Mouse (Mus musculus) forebrain, embryonic 12.5 days (tissue): ENCODE data around the gene Poc1a. TPM values are rescaled to one million over a fixed set of nuclear protein-coding genes. Genes with fewer than 3 reads are reported as not detected.

Source experiments
- ATAC-seq: fragments of 200-750 bp; cut with Nextera tagmentation; 2 replicates; pipeline ENCODE4 v1.8.0; 2017; ENCODE audit warnings: moderate TSS enrichment; ENCODE audit not compliant: low FRiP score
- H3K27ac ChIP-seq: fragments of 300-500 bp; sonication (generic); 2 replicates; pipeline ENCODE4 v1.5.1; 2016; ENCODE audit warnings: mild to moderate bottlenecking
- H3K27me3 ChIP-seq: fragments of 300-500 bp; sonication (generic); 2 replicates; pipeline ENCODE4 v1.6.1; 2016; ENCODE audit warnings: mild to moderate bottlenecking
- H3K36me3 ChIP-seq: fragments of 300-500 bp; sonication (generic); replicated peaks from 2 replicates; pipeline ENCODE4 v1.6.1; 2016; ENCODE audit warnings: mild to moderate bottlenecking
- H3K4me1 ChIP-seq: fragments of 300-500 bp; sonication (generic); 2 replicates; pipeline ENCODE4 v1.6.1; 2016
- H3K4me2 ChIP-seq: fragments of 300-500 bp; sonication (generic); 2 replicates; pipeline ENCODE4 v1.6.1; 2016; ENCODE audit warnings: mild to moderate bottlenecking, moderate library complexity
- H3K4me3 ChIP-seq: fragments of 300-500 bp; sonication (generic); replicated peaks from 2 replicates; pipeline ENCODE4 v1.5.1; 2016; ENCODE audit warnings: mild to moderate bottlenecking
- H3K9ac ChIP-seq: fragments of 300-500 bp; sonication (generic); 2 replicates; pipeline ENCODE4 v1.6.1; 2016; ENCODE audit warnings: mild to moderate bottlenecking
- H3K9me3 ChIP-seq: fragments of 300-500 bp; sonication (generic); 2 replicates; pipeline ENCODE4 v1.6.1; 2016
- WGBS: fragments of 180-500 bp; shearing (Covaris S2); methylation state at CpG from one replicate; pipeline ENCODE4 v1.1.7; 2016; 5-methylcytosine and 5-hydroxymethylcytosine counted together
- polyA plus RNA-seq: library from polyadenylated mRNA; unstranded; fragments of >200 nt; fragmentation: Nextera tagmentation; extraction: Ambion mirVana; gene quantifications from 2 replicates; pipeline ENCODE4 v1.2.1, GENCODE M21; 2016

Gene Poc1a
- polyA plus RNA-seq, 1 experiment from 2014 or later, result 23.8 TPM

DNA sequence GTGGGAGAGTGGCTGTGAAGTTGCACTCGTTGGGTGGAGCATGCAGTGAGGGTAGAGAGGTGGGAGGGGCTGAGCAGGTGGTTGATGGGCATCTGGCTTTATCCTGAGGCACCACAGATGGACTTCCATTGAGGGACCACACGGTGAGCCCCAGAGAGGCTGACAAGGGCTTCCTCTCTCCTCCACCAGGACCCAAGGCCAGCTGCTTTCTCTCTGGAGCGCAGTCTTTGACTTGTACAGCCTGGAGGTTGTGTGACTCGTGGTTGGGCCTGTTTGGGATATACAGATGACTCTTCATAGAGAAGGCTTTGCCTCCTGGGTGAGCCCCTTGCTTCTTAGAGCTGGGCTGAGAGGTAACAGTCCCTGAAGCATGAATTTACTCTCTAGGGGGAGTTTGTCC is 12.4 kb upstream of the Poc1a start:
- no peak overlapping the region for H3K9ac ChIP-seq
- no peaks in the 10 kb centered on the region for H3K36me3 ChIP-seq
- H3K27ac ChIP-seq, result no peak overlapping the region
- H3K9me3 ChIP-seq, result no peaks in the 10 kb centered on the region
- no peak overlapping the region for H3K4me2 ChIP-seq
- no peaks in the 10 kb centered on the region for H3K27me3 ChIP-seq
- ATAC-seq, result no peak
- no peak overlapping the region for H3K4me3 ChIP-seq
- H3K4me1 ChIP-seq, result peaks cover 21% of the 10 kb centered on the region
- 53% methylated on average over 4 of the region's 4 CpGs for WGBS

GRCm38 (mm10) chr9:106269076-106269788 is 11.6 kb upstream of the Poc1a start:
- no peak overlapping the region for H3K4me3 ChIP-seq
- H3K9me3 ChIP-seq, result no peaks in the 10 kb centered on the region
- peaks cover 21% of the 10 kb centered on the region for H3K4me1 ChIP-seq
- peak overlapping the region; percentile 42; the same call in 1 of the 2 replicates for H3K27ac ChIP-seq
- H3K36me3 ChIP-seq, result no peaks in the 10 kb centered on the region
- peak overlapping the region; percentile 36; the same call in 1 of the 2 replicates for H3K9ac ChIP-seq
- no peaks in the 10 kb centered on the region for H3K27me3 ChIP-seq
- no peak overlapping the region for H3K4me2 ChIP-seq
- 68% methylated on average over 9 of the region's 9 CpGs for WGBS
- ATAC-seq, result no peak

GRCm38 (mm10) chr9:106269879-106270278 is 11.0 kb upstream of the Poc1a start:
- Histone ChIP-seq H3K27ac (peak overlapping the region; percentile 42; the same call in 1 of the 2 replicates), H3K9ac (peak overlapping the region; percentile 36; the same call in 1 of the 2 replicates)

DNA sequence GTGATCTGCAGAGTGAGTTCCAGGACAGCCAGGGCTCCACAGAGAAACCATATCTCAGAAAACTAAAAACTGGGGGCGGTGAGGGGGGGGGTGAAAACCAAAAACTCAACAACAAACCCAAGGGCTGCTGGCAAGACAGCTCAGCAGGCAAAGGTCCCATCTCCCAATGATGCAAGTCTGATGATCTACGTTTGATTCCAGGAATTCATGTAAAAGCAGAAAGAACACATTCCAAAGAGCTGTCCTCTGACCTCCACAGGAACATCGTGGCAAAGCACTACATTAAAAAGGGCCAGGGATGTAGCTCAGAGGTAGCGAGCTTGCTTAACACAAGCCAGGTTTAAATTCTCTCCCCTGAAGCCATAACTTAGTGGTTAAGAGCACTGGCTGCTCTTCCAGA is 10.2 kb upstream of the Poc1a start:
- Histone ChIP-seq H3K9ac (no peak overlapping the region), H3K4me2 (no peak overlapping the region), H3K9me3 (no peaks in the 10 kb centered on the region), H3K4me1 (peaks cover 21% of the 10 kb centered on the region), H3K36me3 (no peaks in the 10 kb centered on the region), H3K4me3 (no peak overlapping the region), H3K27me3 (no peaks in the 10 kb centered on the region), H3K27ac (no peak overlapping the region)
- ATAC-seq, result no peak
- WGBS, result 85% methylated on average over 4 of the region's 4 CpGs

More at GRCm38 (mm10) chr9:106269879-106270278, 11.0 kb upstream of the Poc1a start:
- H3K36me3 ChIP-seq, result no peaks in the 10 kb centered on the region
- WGBS, result 31% methylated on average over 2 of the region's 2 CpGs
- ATAC-seq, result 0 out of 2 replicates have a peak, but pooled peaks have one; percentile 55
- no peaks in the 10 kb centered on the region for H3K27me3 ChIP-seq
- no peaks in the 10 kb centered on the region for H3K9me3 ChIP-seq
- H3K4me2 ChIP-seq, result no peak overlapping the region
- H3K4me1 ChIP-seq, result peaks cover 21% of the 10 kb centered on the region
- no peak overlapping the region for H3K4me3 ChIP-seq

GRCm38 (mm10) chr9:106272288-106272687 is 8.6 kb upstream of the Poc1a start:
- no peak for ATAC-seq
- peaks cover 21% of the 10 kb centered on the region for H3K4me1 ChIP-seq
- no peak overlapping the region for H3K4me2 ChIP-seq
- 97% methylated on average over 1 of the region's 1 CpGs for WGBS
- no peak overlapping the region for H3K4me3 ChIP-seq
- no peak overlapping the region for H3K27ac ChIP-seq
- no peak overlapping the region for H3K9ac ChIP-seq
- H3K9me3 ChIP-seq, result no peaks in the 10 kb centered on the region
- no peaks in the 10 kb centered on the region for H3K27me3 ChIP-seq
- H3K36me3 ChIP-seq, result no peaks in the 10 kb centered on the region

DNA sequence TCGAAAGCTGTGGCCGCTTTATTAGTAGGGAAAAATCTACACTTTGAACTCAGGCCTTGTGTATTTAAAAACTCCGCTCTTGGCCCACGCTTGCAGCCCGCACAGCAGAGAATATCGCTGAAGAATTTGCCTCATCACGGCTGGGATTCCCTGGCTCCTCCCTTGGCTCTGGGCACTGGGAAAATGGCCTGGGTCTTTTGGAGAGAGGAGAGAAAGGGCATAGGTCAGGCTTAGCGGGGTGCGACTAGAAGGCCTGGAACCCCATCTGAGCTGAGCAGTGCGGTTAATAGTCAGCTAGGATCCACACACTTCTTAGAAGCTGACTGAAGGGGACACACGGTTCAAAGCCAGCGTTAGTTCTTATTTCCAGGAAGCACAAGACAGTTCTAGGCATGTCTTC is 7.6 kb upstream of the Poc1a start:
- H3K4me3 ChIP-seq, result no peak overlapping the region
- H3K36me3 ChIP-seq, result no peaks in the 10 kb centered on the region
- H3K9ac ChIP-seq, result no peak overlapping the region
- H3K9me3 ChIP-seq, result no peaks in the 10 kb centered on the region
- H3K4me2 ChIP-seq, result no peak overlapping the region
- no peaks in the 10 kb centered on the region for H3K27me3 ChIP-seq
- WGBS, result 88% methylated on average over 12 of the region's 12 CpGs
- H3K27ac ChIP-seq, result no peak overlapping the region
- ATAC-seq, result no peak
- peaks cover 21% of the 10 kb centered on the region for H3K4me1 ChIP-seq

- 71% methylated on average over 4 of the region's 4 CpGs for WGBS
- Histone ChIP-seq H3K27me3 (no peaks in the 10 kb centered on the region), H3K4me2 (no peak overlapping the region), H3K4me1 (peaks cover 16% of the 10 kb centered on the region), H3K4me3 (no peak overlapping the region), H3K9ac (no peak overlapping the region), H3K27ac (no peak overlapping the region), H3K9me3 (no peaks in the 10 kb centered on the region), H3K36me3 (no peaks in the 10 kb centered on the region)
- no peak for ATAC-seq
These were observed 7.1 kb upstream of the Poc1a start for GRCm38 (mm10) chr9:106273791-106274190.

DNA sequence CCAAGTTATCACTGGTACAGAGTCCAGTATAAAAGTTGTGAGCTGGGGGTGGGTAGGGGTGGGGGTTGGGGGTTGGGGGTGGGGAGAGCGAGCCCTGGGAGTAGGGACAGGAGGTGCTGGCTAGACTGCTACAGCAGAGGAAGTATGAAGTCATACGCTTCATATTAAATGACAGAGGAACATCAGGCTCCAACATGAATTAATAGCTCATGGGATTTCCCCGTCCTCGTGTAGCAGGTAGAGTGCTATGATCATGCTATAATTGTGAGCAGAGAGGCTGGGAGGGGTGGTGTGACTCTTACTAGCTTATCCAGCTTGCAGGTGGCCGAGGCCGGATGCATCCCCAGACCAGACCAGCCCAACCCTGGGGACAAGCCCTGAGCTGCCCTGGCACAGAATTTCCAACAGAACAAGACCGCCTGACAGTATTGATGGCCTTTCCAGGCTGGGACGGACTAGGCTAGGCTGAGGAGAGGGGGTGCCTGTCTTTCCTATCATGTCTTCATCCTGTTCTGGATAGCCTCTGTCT is 6.1 kb upstream of the Poc1a start:
- Histone ChIP-seq H3K9me3 (no peaks in the 10 kb centered on the region), H3K4me3 (no peak overlapping the region), H3K9ac (no peak overlapping the region), H3K27ac (no peak overlapping the region), H3K36me3 (no peaks in the 10 kb centered on the region), H3K27me3 (no peaks in the 10 kb centered on the region), H3K4me1 (peaks cover 7% of the 10 kb centered on the region), H3K4me2 (no peak overlapping the region)
- WGBS, result 89% methylated on average over 8 of the region's 8 CpGs
- no peak for ATAC-seq

GRCm38 (mm10) chr9:106275806-106276205 is 5.1 kb upstream of the Poc1a start:
- Histone ChIP-seq H3K4me2 (no peak overlapping the region), H3K27ac (no peak overlapping the region), H3K27me3 (no peaks in the 10 kb centered on the region), H3K4me1 (peaks cover 4% of the 10 kb centered on the region), H3K36me3 (no peaks in the 10 kb centered on the region), H3K9me3 (no peaks in the 10 kb centered on the region), H3K4me3 (no peak overlapping the region), H3K9ac (no peak overlapping the region)
- 86% methylated on average over 1 of the region's 1 CpGs for WGBS
- no peak for ATAC-seq

- ATAC-seq, result peak; percentile 39
- Histone ChIP-seq H3K4me3 (peak overlapping the region; percentile 68), H3K4me2 (peak overlapping the region; percentile 89), H3K9me3 (no peaks in the 10 kb centered on the region), H3K27me3 (no peaks in the 10 kb centered on the region), H3K36me3 (peaks cover 9% of the 10 kb centered on the region; the same call in 1 of the 2 replicates), H3K9ac (peak overlapping the region; percentile 54), H3K4me1 (peaks cover 16% of the 10 kb centered on the region), H3K27ac (0 out of 2 replicates have a peak overlapping the region, but pooled peaks have one; percentile 36)
- WGBS, result 2% methylated on average over 14 of the region's 14 CpGs
These were observed 475 bp upstream of the Poc1a start for GRCm38 (mm10) chr9:106280386-106280785.

- peaks cover 21% of the 10 kb centered on the region for H3K36me3 ChIP-seq
- ATAC-seq, result no peak
- peaks cover 16% of the 10 kb centered on the region for H3K4me1 ChIP-seq
- WGBS, result 69% methylated on average over 3 of the region's 3 CpGs
- peak overlapping the region; percentile 68 for H3K4me3 ChIP-seq
- H3K9me3 ChIP-seq, result no peaks in the 10 kb centered on the region
- H3K9ac ChIP-seq, result no peak overlapping the region
- no peak overlapping the region for H3K27ac ChIP-seq
- peak overlapping the region; percentile 89 for H3K4me2 ChIP-seq
- no peaks in the 10 kb centered on the region for H3K27me3 ChIP-seq
These were observed 1.2 kb downstream of the Poc1a start for GRCm38 (mm10) chr9:106282024-106282423.

GRCm38 (mm10) chr9:106287165-106287564 is 6.3 kb downstream of the Poc1a start:
- H3K9ac ChIP-seq, result no peak overlapping the region
- no peak for ATAC-seq
- H3K27ac ChIP-seq, result no peak overlapping the region
- H3K27me3 ChIP-seq, result no peaks in the 10 kb centered on the region
- peaks cover 42% of the 10 kb centered on the region for H3K36me3 ChIP-seq
- H3K9me3 ChIP-seq, result no peaks in the 10 kb centered on the region
- 67% methylated on average over 4 of the region's 4 CpGs for WGBS
- peaks cover 2% of the 10 kb centered on the region for H3K4me1 ChIP-seq
- H3K4me2 ChIP-seq, result no peak overlapping the region
- H3K4me3 ChIP-seq, result no peak overlapping the region

DNA sequence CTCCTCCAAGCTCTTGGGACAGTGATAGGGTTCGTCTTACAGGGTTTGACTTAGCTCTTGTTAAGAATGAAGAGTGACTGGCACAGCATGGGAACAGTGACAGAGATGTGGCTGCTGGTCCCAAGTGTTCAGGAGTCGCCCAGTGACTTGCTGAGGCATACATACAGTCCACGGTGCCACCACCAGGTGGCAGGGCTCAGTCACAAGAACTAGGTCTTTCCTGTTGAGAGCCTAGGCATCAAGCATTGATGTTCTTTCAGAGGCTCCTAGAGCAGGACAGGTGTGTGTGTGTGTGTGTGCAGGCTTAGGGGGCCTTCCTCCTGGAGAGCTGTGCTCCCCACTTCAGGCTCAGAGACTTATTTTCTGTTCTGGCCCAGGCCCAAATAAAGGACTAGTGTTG is 8.0 kb downstream of the Poc1a start:
- WGBS, result 41% methylated on average over 3 of the region's 3 CpGs
- H3K4me1 ChIP-seq, result no peaks in the 10 kb centered on the region
- no peaks in the 10 kb centered on the region for H3K27me3 ChIP-seq
- no peak overlapping the region for H3K4me2 ChIP-seq
- ATAC-seq, result peak; percentile 61; the same call in 1 of the 2 replicates
- no peak overlapping the region for H3K27ac ChIP-seq
- no peaks in the 10 kb centered on the region for H3K9me3 ChIP-seq
- no peak overlapping the region for H3K9ac ChIP-seq
- peaks cover 42% of the 10 kb centered on the region for H3K36me3 ChIP-seq
- H3K4me3 ChIP-seq, result no peak overlapping the region
